Mouse (Mus musculus): ENCODE data around the gene Slc5a12. TPM values are rescaled to one million over a fixed set of nuclear protein-coding genes. Genes with fewer than 3 reads are reported as not detected.

Gene Slc5a12
- not detected for total RNA-seq (2021)

DNA sequence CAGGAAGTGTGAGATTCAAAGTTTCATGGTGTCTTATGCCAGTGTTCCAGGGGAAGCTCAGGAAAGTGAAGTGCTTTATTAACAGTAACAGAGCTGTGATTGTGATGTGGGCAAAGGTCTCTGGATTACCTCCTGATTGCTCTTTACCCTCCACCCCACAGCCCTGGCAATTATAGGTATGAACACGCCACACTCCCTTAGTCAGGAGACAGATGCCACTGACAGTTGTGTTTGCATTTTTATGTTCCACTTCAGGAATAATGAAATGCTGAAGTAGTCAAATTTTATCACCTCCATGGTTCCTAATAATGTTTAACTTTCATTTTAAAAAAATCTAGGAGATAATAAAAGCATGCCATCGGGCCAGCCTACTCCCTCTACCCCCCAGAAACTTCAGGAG lies at the start of gene Slc5a12:
Slc5a12 (plus strand) TSS at position 367 of the 400 bp plus-strand sequence.
- intact Hi-C loops (cut with DNase I): no loop called here
- DNase-seq (ENCODE audit: extremely low spot score in 1 of 2, low spot score in 2 of 2): no peak

DNA sequence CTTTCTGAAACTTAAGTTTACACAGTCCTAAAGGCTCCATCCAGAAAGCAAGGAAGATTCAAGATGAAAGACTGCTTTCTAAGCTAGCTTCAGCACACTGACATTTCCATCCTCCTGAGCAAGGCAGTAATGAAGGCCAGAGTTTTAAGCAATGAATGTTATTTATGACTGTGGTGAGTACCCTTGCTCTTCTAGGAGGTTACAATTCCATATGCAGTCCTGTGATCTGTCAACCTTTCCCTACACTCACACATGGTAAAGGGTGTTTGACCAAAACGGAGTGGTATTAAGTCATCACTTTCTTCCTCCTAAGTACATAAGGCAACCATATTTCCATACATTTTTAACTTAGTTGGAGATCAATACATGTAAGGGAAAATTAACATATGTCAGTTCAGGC lies 41.0 kb upstream of the Slc5a12 start:
- no peak for DNase-seq (ENCODE audit: extremely low spot score in 1 of 2, low spot score in 2 of 2)
- intact Hi-C loops (cut with DNase I): no loop called here

DNA sequence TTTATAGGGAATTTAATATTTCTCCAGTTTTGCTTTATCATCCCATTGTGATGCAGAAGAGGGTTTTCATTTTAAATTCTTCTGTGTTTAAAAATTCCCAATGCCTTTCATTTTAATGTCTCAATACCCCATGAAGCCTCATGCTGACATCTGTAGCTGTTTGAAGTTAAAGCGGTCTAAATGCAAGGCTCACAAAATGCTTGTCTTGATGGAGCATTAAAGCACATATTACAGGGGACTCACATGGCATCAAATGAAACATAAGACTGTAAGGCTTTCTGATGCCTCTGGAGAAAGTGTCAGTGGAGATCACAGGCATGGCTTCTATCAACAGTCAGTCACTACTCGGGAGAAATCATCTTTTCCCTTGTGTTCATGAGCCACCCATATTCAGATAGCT lies 34.5 kb upstream of the Slc5a12 start:
- intact Hi-C loops (cut with DNase I): loop anchor here (5.0 to 10.0 kb wide), 2 partner anchors 335 to 422 kb away; no protein-coding TSS in a partner anchor
- no peak for DNase-seq (ENCODE audit: extremely low spot score in 1 of 2, low spot score in 2 of 2)

DNA sequence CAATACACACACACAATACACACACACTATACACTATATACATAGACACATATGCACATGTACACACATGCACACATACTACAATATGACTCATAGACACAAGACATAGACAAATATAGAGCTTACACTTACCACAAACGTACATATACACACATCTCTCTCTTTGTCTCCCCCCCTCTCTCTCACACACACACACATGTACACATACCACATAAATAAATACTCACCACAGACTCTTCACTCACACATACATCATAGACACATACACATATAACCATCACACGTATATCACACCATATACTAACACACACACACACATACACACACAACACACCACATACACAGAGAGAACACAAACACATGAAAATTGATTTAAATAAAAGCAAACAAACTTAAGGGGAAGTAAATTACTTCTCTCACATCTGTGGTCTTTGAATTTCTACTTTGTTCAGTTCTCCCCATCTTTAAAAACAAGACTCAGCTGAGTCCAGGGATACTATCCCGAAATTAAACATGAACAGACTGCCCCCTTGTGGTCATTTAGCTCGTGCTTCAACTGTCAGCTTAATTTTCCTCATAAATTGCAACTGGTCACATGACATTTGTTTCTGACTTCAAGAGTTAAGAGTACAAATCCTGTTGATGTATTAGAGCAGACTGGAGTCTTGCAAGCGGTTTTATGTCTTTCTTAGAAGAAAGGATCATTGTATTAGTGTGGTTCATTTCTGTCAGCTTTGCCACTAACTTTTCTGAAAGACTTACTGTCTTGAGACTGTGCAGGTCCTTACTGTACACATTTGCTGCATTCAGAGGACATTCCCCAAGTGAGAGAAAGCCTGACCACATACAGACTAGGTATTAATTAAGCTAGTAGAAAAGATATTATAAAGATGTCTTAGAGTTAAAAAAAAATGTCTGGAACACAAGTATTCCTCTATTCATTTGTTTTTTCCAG lies 32.1 kb upstream of the Slc5a12 start:
- intact Hi-C loops (cut with DNase I): loop anchor here (5.0 to 10.0 kb wide), 3 partner anchors 338 to 663 kb away; no protein-coding TSS in a partner anchor
- DNase-seq (ENCODE audit: extremely low spot score in 1 of 2, low spot score in 2 of 2): peak; percentile 38 to 70

DNA sequence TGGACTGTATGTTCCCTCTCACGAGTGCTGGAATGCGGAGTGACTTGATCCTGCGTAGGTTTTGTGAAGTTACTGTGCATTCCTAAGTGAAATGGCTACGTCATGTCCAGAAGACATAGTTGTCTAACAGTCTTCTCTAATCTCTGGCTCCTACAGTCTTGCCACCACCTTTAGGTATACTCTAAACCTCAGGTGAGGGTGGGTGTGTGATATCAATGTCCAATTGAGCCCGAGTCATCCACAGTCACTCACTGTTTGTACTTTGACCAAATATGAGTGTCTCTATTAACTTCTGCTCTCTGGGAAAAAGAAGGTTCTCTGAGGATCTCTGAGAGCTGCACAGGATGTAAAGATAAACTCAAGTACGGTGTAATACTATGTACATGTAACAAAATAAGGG lies 10.4 kb upstream of the Slc5a12 start:
- intact Hi-C loops (cut with DNase I): no loop called here
- DNase-seq (ENCODE audit: extremely low spot score in 1 of 2, low spot score in 2 of 2): no peak

DNA sequence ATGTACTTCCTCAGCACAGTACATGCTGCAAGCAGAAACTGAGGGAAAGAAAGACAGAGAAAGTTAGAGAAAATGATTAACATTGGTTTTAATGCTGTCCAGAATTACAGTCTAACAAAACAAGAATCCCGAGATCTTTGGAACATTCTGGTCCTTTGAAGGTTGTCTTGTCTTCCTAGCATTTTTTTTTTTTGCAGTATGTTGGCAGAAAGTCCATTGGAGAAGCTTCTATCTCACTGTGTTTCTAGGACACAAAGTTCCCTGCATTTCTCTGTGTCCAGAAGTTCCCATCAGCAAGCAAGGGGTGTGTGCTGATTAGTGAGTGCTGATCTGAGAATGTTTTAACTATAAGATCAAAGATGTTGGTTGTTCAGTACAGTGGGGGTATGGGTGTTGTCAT lies 7.1 kb upstream of the Slc5a12 start:
- no peak for DNase-seq (ENCODE audit: extremely low spot score in 1 of 2, low spot score in 2 of 2)
- intact Hi-C loops (cut with DNase I): no loop called here

DNA sequence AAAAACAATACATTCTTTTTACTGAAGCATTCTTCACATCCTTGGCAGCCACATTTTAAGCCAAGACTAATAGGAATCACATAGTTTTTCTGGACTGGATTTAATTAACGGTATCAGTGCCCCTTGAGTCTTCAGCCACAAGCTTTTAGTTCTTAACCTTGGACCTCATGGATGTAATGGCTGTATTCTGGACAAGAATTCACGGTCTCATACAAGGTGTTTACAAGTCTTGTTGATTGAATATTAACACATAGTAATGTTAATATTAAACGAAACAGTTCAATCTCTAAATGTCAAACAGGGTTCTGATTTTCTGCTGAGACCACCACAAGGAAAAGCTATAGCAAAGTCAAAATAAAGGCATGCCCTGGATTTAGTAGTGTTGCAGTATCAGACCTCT lies 4.8 kb upstream of the Slc5a12 start:
- no peak for DNase-seq (ENCODE audit: extremely low spot score in 1 of 2, low spot score in 2 of 2)
- intact Hi-C loops (cut with DNase I): no loop called here

DNA sequence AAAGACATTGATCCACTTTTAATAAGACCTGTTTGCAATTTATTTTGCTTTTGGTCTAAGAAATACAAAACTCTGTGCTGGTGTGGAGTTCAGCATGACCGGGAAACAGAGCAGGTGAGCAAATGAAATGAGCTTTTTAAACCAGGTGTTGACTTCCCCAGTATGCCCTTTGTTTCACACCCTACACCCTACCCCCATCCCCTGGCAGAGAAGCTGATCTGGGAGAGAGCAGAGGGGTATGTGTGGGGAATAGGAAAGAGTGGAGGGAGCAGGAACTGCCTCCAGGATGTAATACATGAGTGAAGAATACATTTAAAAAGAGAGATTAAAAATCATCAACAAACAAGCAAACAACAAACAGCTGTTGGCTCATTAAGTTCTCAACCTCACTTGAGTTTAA lies 47.3 kb downstream of the Slc5a12 start:
- intact Hi-C loops (cut with DNase I): no loop called here
- no peak for DNase-seq (ENCODE audit: extremely low spot score in 1 of 2, low spot score in 2 of 2)

DNA sequence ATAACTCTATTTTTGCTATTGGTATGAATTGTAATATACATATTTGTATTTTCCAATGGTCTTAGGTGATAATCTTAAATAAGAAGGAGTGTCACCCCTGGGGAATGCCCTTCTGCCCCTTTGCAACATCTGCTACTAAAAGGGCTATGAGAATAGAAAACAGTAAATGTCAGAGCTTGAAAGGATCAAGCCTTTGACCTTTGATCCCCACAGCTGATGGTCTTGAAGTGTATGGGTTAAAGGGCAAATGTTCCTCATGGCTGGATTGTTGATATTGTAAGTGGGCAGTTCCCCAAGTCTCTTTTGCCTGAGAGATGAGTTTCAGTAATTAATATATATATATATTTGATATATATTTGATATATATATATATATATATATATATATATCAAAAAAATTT lies 47.7 kb downstream of the Slc5a12 start:
- no peak for DNase-seq (ENCODE audit: extremely low spot score in 1 of 2, low spot score in 2 of 2)
- intact Hi-C loops (cut with DNase I): no loop called here

DNA sequence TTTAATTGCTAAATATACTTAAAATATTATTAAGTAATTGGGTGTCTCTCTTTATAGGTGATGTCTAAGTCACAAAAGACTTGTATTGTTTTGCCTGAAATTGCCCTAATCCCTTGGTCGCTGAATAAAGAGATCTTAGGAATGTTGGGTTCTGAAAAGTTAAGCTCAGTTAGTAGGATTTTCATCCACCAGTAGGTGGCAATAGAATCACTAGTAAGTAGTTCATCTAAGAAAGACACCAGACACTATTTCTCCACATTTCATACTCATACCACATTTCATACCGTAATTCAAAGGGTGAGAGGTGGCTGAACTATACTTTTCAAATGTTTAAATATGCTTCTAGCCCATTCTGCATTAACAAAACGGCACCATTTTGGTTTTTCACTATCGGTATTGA lies 66.2 kb downstream of the Slc5a12 start:
- peak in 1 of 2 experiments; percentile 58 for DNase-seq (ENCODE audit: extremely low spot score in 1 of 2, low spot score in 2 of 2)
- intact Hi-C loops (cut with DNase I): loop anchor here (2.0 to 5.0 kb wide), 2 partner anchors 319 to 394 kb away; no protein-coding TSS in a partner anchor

DNA sequence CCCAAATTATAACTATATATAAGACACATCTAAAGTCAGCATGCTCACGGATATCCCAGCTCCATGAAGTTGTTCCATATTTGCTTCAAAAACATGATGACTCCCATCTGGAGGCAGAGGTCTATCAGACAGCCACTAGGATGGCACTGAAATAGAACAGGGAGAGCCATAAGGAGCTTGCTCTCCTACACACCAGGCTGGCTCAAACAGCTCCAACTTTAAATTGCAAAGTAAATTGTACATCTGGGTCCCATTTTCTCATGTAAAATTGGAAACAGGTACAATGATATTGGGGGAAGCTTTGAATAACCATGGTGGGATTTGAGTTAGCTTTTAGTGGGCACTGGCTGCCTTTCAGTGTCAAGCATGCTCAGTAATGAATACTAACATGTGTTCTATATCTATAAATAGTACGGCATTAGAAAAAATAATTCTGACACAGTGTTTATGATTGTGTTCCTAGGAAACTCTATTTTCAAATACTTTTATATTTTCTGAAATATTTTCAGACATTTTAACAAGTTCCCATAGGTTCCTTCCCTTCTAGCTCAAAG lies 74.0 kb downstream of the Slc5a12 start:
- intact Hi-C loops (cut with DNase I): no loop called here
- DNase-seq (ENCODE audit: extremely low spot score in 1 of 2, low spot score in 2 of 2): no peak

Other genes starting within 250 kb of the Slc5a12 start
- 1 to 10 TPM; 3.6 to 5.5 TPM for gene Fibin, start 234.1 kb upstream of the Slc5a12 start, total RNA-seq (2021)
- gene Muc15, start 124.0 kb downstream of the Slc5a12 start, total RNA-seq (2021): under 1 TPM; 0.24 to 0.43 TPM

All from left cerebral cortex, postnatal 10 days (tissue).